Mouse (Mus musculus): ENCODE measurements around the gene Cebpa. TPM values are rescaled to one million over a fixed set of nuclear protein-coding genes. Genes with fewer than 3 reads are reported as not detected.

The Cebpa gene
- total and polyA plus RNA-seq, 3 experiments = 2.3 to 4.4 TPM; not detected in 1

- no peaks in the 10 kb centered on the region for H3K79me2 ChIP-seq (ENCODE audit: control insufficient read depth, insufficient read depth, low read length, poor library complexity)
- peak; percentile 80 for DNase-seq (ENCODE audit: low read depth, low spot score)
- H3K4me1 ChIP-seq (ENCODE audit: control insufficient read depth in 1 of 2, insufficient read depth in 2 of 2, low read length in 2 of 2) = peaks cover 0 to 5% of the 10 kb centered on the region in 2 experiments; a peak in 1 of 4 replicates
- H3K9me3 ChIP-seq (replicated peaks; ENCODE audit: insufficient read depth, low read length) = no peaks in the 10 kb centered on the region
- H3K4me3 ChIP-seq (ENCODE audit: control insufficient read depth in 1 of 2, insufficient read depth in 1 of 2, low read depth in 2 of 2, low read length in 2 of 2) = no peak overlapping the region
- H3K27ac ChIP-seq (ENCODE audit: control insufficient read depth, low read depth, low read length) = no peak overlapping the region
- H3K36me3 ChIP-seq (ENCODE audit: control insufficient read depth in 1 of 2, insufficient read depth in 2 of 2, low read length in 2 of 2) = no peaks in the 10 kb centered on the region
- TF ChIP-seq HCFC1 (IDR thresholded peaks at IDR 0.05; ENCODE audit: low read depth, low read length) = no peak
- TF ChIP-seq ELF1 (IDR thresholded peaks at IDR 0.05; ENCODE audit: low read depth, low read length) = no peak
- TF ChIP-seq TCF12 (IDR thresholded peaks at IDR 0.05; ENCODE audit: low read depth, low read length) = no peak
- TF ChIP-seq BHLHE40 (IDR thresholded peaks at IDR 0.05; ENCODE audit: borderline replicate concordance, low read depth, low read length) = peak; percentile 33; the same call in 1 of the 2 replicates
- no peak for TF ChIP-seq ZMIZ1 (IDR thresholded peaks at IDR 0.05; ENCODE audit: low read depth, low read length)
- TF ChIP-seq CTCF (IDR thresholded peaks at IDR 0.05 in 2 of 3, conservative IDR thresholded peaks at IDR 0.05 in 1 of 3; ENCODE audit: control insufficient read depth in 1 of 3, insufficient read depth in 1 of 3, low read depth in 2 of 3, low read length in 3 of 3, poor library complexity in 1 of 3, severe bottlenecking in 1 of 3) = peak; percentile 87 to 92 (median 88)
- TF ChIP-seq NRF1 (IDR thresholded peaks at IDR 0.05; ENCODE audit: insufficient read depth, low read depth, low read length, poor library complexity, severe bottlenecking) = no peak
- TF ChIP-seq ZC3H11A (IDR thresholded peaks at IDR 0.05; ENCODE audit: low read depth, low read length) = peak; percentile 73
- TF ChIP-seq RAD21 (IDR thresholded peaks at IDR 0.05; ENCODE audit: low read depth, low read length) = peak; percentile 73
- peak; percentile 95 for TF ChIP-seq SMC3 (IDR thresholded peaks at IDR 0.05; ENCODE audit: low read depth, low read length)
- no peak for TF ChIP-seq GABPA (IDR thresholded peaks at IDR 0.05; ENCODE audit: low read depth, low read length)
- no peak overlapping the region for H3K9ac ChIP-seq (ENCODE audit: control insufficient read depth, low read depth, low read length, poor library complexity, severe bottlenecking)
- no peaks in the 10 kb centered on the region for H3K27me3 ChIP-seq (ENCODE audit: control insufficient read depth in 1 of 2, insufficient read depth in 2 of 2, low read length in 2 of 2)
Measured at GRCm38 (mm10) chr7:35169341-35169740, 50.2 kb downstream of the Cebpa start.

Other genes starting within 250 kb of the Cebpa start
- gene Pepd, start 206.9 kb upstream of the Cebpa start, total RNA-seq (2012; rRNA removed) = 40.7 and 48.0 TPM in 2 replicates
- gene Pepd, start 206.9 kb upstream of the Cebpa start, polyA plus RNA-seq (2012; ENCODE audit: insufficient read depth in 1 of 2, insufficient read length in 2 of 2, low read depth in 1 of 2, low replicate concordance in 2 of 2, missing spikeins in 1 of 2) = 10 to 100 TPM in 1 of 2 experiments, not detected in 1; 29.7 TPM
- 17.3 and 19.7 TPM in 2 replicates for gene Cebpg, start 62.7 kb upstream of the Cebpa start, total RNA-seq (2012; rRNA removed)
- gene Cebpg, start 62.7 kb upstream of the Cebpa start, polyA plus RNA-seq (2012; ENCODE audit: insufficient read depth in 1 of 2, insufficient read length in 2 of 2, low read depth in 1 of 2, low replicate concordance in 2 of 2, missing spikeins in 1 of 2) = 10 to 100 TPM in 1 of 2 experiments, not detected in 1; 20.7 TPM
- not detected in 2 replicates for gene Slc7a10, start 67.1 kb downstream of the Cebpa start, total RNA-seq (2012; rRNA removed)
- not detected for gene Slc7a10, start 67.1 kb downstream of the Cebpa start, polyA plus RNA-seq (2012; ENCODE audit: insufficient read depth in 1 of 2, insufficient read length in 2 of 2, low read depth in 1 of 2, low replicate concordance in 2 of 2, missing spikeins in 1 of 2)
- not detected in 2 replicates for gene Lrp3, start 96.2 kb downstream of the Cebpa start, total RNA-seq (2012; rRNA removed)
- not detected for gene Lrp3, start 96.2 kb downstream of the Cebpa start, polyA plus RNA-seq (2012; ENCODE audit: insufficient read depth in 1 of 2, insufficient read length in 2 of 2, low read depth in 1 of 2, low replicate concordance in 2 of 2, missing spikeins in 1 of 2)
- 7.9 and 8.5 TPM in 2 replicates for gene Gpatch1, start 199.1 kb downstream of the Cebpa start, total RNA-seq (2012; rRNA removed)
- 10 to 100 TPM in 1 of 2 experiments, not detected in 1; 13.4 TPM for gene Gpatch1, start 199.1 kb downstream of the Cebpa start, polyA plus RNA-seq (2012; ENCODE audit: insufficient read depth in 1 of 2, insufficient read length in 2 of 2, low read depth in 1 of 2, low replicate concordance in 2 of 2, missing spikeins in 1 of 2)
- 0.46 and 0.58 TPM in 2 replicates for gene Rhpn2, start 214.9 kb downstream of the Cebpa start, total RNA-seq (2012; rRNA removed)
- gene Rhpn2, start 214.9 kb downstream of the Cebpa start, polyA plus RNA-seq (2012; ENCODE audit: insufficient read depth in 1 of 2, insufficient read length in 2 of 2, low read depth in 1 of 2, low replicate concordance in 2 of 2, missing spikeins in 1 of 2) = 1 to 10 TPM in 1 of 2 experiments, not detected in 1; 1.2 TPM